Mouse (Mus musculus) erythroblast, embryonic 14.5 days (primary cell): ENCODE measurements around the gene Creb3l1.

ENCODE experiments used
- GATA1 ChIP-seq: IDR thresholded peaks from 2 replicates; pipeline ENCODE4 v1.6.1; 2012; ENCODE audit warnings: low read length, inconsistent platforms, mixed read lengths
- TAL1 ChIP-seq: IDR thresholded peaks from 3 replicates; pipeline ENCODE4 v1.6.1; 2012; ENCODE audit warnings: low read length, inconsistent platforms, mixed read lengths

- TF ChIP-seq GATA1 (no peak), TAL1 (no peak)
Measured at GRCm38 (mm10) chr2:91989750-91990149, 34.6 kb downstream of the Creb3l1 start.
